Mouse (Mus musculus): ENCODE measurements at regions not wholly inside any gene's neighbourhood (a gene's known extent, or its start where the extent isn't known, plus 50 kb on each side); places are given as distances from the start of the nearest gene placed in this dataset.

- TF ChIP-seq CTCF (IDR thresholded peaks at IDR 0.05; ENCODE audit: extremely low read depth, insufficient read length, insufficient replicate concordance, low read depth, low read length) (no peak), POLR2A (IDR thresholded peaks at IDR 0.05; ENCODE audit: low read depth, low read length) (no peak)
These were observed 56.2 kb upstream of the Rbpj start for GRCm38 (mm10) chr5:53409740-53410139.

Measured in small intestine, adult 2 months (tissue).